Mouse (Mus musculus) stomach, postnatal 0 days (tissue): ENCODE results near the gene Clic4.

Experiments
- CTCF ChIP-seq: IDR thresholded peaks from 2 replicates; pipeline ENCODE4 v1.5.1; 2016; ENCODE audit warnings: antibody characterized with exemption, low read depth, mild to moderate bottlenecking, moderate library complexity
- EP300 ChIP-seq: optimal IDR thresholded peaks from 2 replicates; pipeline ENCODE3; 2016; ENCODE audit warnings: antibody characterized with exemption

DNA sequence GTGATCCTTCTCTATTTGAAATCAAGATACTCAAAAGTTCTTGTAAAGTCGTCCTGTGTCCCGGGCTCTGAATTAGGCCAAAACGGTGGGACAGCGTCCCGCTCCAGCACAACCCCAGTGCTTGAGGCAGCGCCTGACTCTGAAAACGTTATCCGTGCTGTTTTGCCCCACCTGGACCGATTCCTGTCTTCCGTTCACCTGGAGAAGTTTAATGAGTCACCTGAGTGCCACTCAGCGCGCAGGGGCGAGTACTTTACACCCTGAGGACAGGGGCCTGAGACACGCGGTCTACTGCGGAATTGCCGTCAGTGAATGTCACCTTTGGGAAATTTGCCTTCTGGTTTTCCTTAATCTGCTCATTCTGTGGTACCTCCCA is 681 bp upstream of the Clic4 start:
- no peak for TF ChIP-seq CTCF
- TF ChIP-seq EP300: no peak
